Mouse (Mus musculus) heart, postnatal 10 days (tissue): ENCODE measurements around the gene Vmn1r103. TPM values are rescaled to one million over a fixed set of nuclear protein-coding genes. Genes with fewer than 3 reads are reported as not detected.
"Not testable (repeated sequence)": the region's sequence is repeated elsewhere in the genome, so short reads cannot be mapped to it uniquely, and the experiment has no call there.

Experiments used
- DNase-seq, 2 experiments: peaks; one replicate each; pipeline ENCODE4 v3.0.0; 2021
- intact Hi-C: fragments of 180-260 bp; cut with DNase I; formaldehyde crosslinking; loops from one replicate; pipeline ENCODE4 v1.15.1; 2025
- total RNA-seq, 2 experiments: library from RNA; stranded (reverse); gene quantifications; 2 replicates each; pipeline ENCODE4 v1.2.3; 2021

The Vmn1r103 gene
- not detected for total RNA-seq

GRCm38 (mm10) chr7:20510434-20510833, at the start of gene Vmn1r103:
Gene Vmn1r103, minus strand, starts transcription at chr7:20510534.
- intact Hi-C loops, DNase-seq: not testable (repeated sequence)

GRCm38 (mm10) chr7:20545657-20546056, 35.3 kb upstream of the Vmn1r103 start, which contains the start of gene Gm5726:
Gene Gm5726, minus strand, starts transcription at chr7:20545757.
- intact Hi-C loops: not testable (repeated sequence)

DNA sequence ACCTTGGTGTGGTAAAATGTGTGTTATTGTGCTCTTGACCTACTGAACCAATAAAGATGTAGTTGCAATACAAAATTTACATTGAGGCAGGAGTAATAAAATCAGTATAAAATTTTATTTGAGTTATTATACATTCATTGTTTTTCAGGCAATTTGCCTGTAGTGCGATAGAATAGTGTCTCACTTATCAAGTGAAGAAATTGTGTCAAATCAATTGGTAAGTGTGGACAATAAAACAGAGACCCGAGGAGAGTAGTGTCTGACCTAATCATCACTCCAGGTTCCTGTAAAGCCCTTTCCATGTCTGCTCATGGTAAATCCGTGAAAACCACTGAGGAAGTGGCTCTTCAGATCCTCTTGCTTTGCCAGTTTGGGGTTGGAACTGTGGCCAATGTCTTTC, 23.2 kb upstream of the Vmn1r103 start, which contains the start of gene Vmn1r104:
Gene Vmn1r104, plus strand, starts transcription at position 301 of the 400 bp plus-strand sequence.
- DNase-seq, intact Hi-C loops: not testable (repeated sequence)

More at GRCm38 (mm10) chr7:20545657-20546056, 35.3 kb upstream of the Vmn1r103 start, which contains the start of gene Gm5726:
- not testable (repeated sequence) for DNase-seq

GRCm38 (mm10) chr7:20474825-20475224, 35.5 kb downstream of the Vmn1r103 start, which contains the start of gene Gm10670:
Gene Gm10670, minus strand, starts transcription at chr7:20474925.
- DNase-seq, intact Hi-C loops: not testable (repeated sequence)

Other genes with a start within 250 kb of the Vmn1r103 start
- gene Gm5890, start 247.7 kb downstream of the Vmn1r103 start, total RNA-seq: not detected
- gene Gm4133, start 176.5 kb downstream of the Vmn1r103 start, total RNA-seq: not detected
- gene Gm5728, start 135.1 kb downstream of the Vmn1r103 start, total RNA-seq: not detected
- gene Vmn1r100, start 92.6 kb downstream of the Vmn1r103 start, total RNA-seq: not detected
- gene Vmn1r101, start 67.9 kb downstream of the Vmn1r103 start, total RNA-seq: not detected
- gene Gm10670, start 35.6 kb downstream of the Vmn1r103 start, total RNA-seq: not detected
- not detected for gene Vmn1r104, start 23.3 kb upstream of the Vmn1r103 start, total RNA-seq
- gene Gm5726, start 35.2 kb upstream of the Vmn1r103 start, total RNA-seq: not detected
- gene Gm4141, start 65.7 kb upstream of the Vmn1r103 start, total RNA-seq: not detected
- gene Gm4513, start 88.5 kb upstream of the Vmn1r103 start, total RNA-seq: not detected
- not detected for gene Vmn1r107, start 158.4 kb upstream of the Vmn1r103 start, total RNA-seq
- not detected for gene Vmn1r111, start 192.7 kb upstream of the Vmn1r103 start, total RNA-seq
- not detected for gene Gm10668, start 220.1 kb upstream of the Vmn1r103 start, total RNA-seq